Comparison of ENCODE assay signal across 18 mouse cellular contexts in genomic region chr7:81573821-81574220, GRCm38 (mm10). TPM values are rescaled to one million over a fixed set of nuclear protein-coding genes. Genes with fewer than 3 reads are reported as not detected.
A peak's percentile ranks its signal among the peaks of the same experiment; 100 is the strongest.
DNase-seq lines count a peak whose midpoint lies in the region; ATAC-seq and TF ChIP-seq lines count a peak whose summit lies in the region.
"Had no signal": no experiment of that assay in that cellular context is flagged by ENCODE, and none has a peak within 500 bp of the region (broad histone marks: within the 10 kb centered on the region; RNA-seq: fewer than 3 reads in every experiment).

No protein-coding gene starts in this region.

- no peak overlapping the region for H3K27ac ChIP-seq in heart, embryonic 13.5 days (replicated peaks)
- H3K27ac ChIP-seq in CH12.LX (ENCODE audit: insufficient read depth, low read depth) (0 out of 2 replicates have a peak overlapping the region, but pooled peaks have one; percentile 37), MEL (ENCODE audit: control insufficient read depth, low read depth, low read length) (peak overlapping the region; percentile 81)
- peak overlapping the region; percentile 85 for H3K27ac ChIP-seq in liver, embryonic 14.5 days
- H3K27ac ChIP-seq in kidney, embryonic 16.5 days (ENCODE audit: low read length) = no peak overlapping the region
- H3K27ac ChIP-seq: embryonic facial prominence, embryonic 12.5 days; hindbrain, postnatal 0 days; limb, embryonic 12.5 days; neural tube, embryonic 13.5 days had no signal

- ATAC-seq in heart, embryonic 13.5 days (ENCODE audit: extremely low read depth, insufficient number of reproducible peaks, low FRiP score, low TSS enrichment) = no peak
- no peak for ATAC-seq in liver, embryonic 14.5 days (ENCODE audit: insufficient read depth)
- ATAC-seq in kidney, embryonic 16.5 days (ENCODE audit: low FRiP score, low TSS enrichment) = no peak
- ATAC-seq: forebrain, postnatal 0 days; hindbrain, postnatal 0 days had no signal

- H3K79me2 ChIP-seq in CH12.LX (replicated peaks; ENCODE audit: control insufficient read depth, extremely low read depth, insufficient read depth, poor library complexity, severe bottlenecking) (peaks cover 26% of the 10 kb centered on the region), MEL (ENCODE audit: control insufficient read depth, insufficient read depth, low read length, poor library complexity) (peaks cover 28% of the 10 kb centered on the region)

- TF ChIP-seq POLR2A in CH12.LX (IDR thresholded peaks at IDR 0.05; ENCODE audit: low read depth, low read length) = no peak
- TF ChIP-seq POLR2A in MEL (IDR thresholded peaks at IDR 0.05; ENCODE audit: control insufficient read depth in 1 of 2, insufficient read depth in 1 of 2, low read depth in 1 of 2, low read length in 2 of 2, poor library complexity in 1 of 2) = no peak

- in situ Hi-C loops in CH12.LX (cut with MboI; ENCODE audit: low pct_ligation_motif_present, low pct_unique_long_range_greater_than_20kb, low sequenced_read_pairs) = no loop called here

- TF ChIP-seq RAD21 in CH12.LX (IDR thresholded peaks at IDR 0.05; ENCODE audit: low read depth, low read length) (no peak), MEL (IDR thresholded peaks at IDR 0.05; ENCODE audit: low read depth, low read length) (no peak)

- peaks cover 41% of the 10 kb centered on the region for H3K4me1 ChIP-seq in heart, embryonic 13.5 days
- H3K4me1 ChIP-seq in CH12.LX (ENCODE audit: control insufficient read depth in 1 of 2, insufficient read depth in 2 of 2) (peaks cover 0 to 24% of the 10 kb centered on the region in 2 experiments; a peak in 2 of 4 replicates), MEL (ENCODE audit: control insufficient read depth in 1 of 2, insufficient read depth in 2 of 2, low read length in 2 of 2) (peaks cover 8 to 17% of the 10 kb centered on the region in 2 experiments)
- peaks cover 13 to 20% of the 10 kb centered on the region in 2 experiments for H3K4me1 ChIP-seq in liver, embryonic 14.5 days (replicated peaks; ENCODE audit: control insufficient read depth in 2 of 2, insufficient read depth in 2 of 2, low read length in 1 of 2)
- H3K4me1 ChIP-seq in kidney, embryonic 16.5 days (ENCODE audit: insufficient read depth, low read length) = peaks cover 10% of the 10 kb centered on the region; the same call in 1 of the 2 replicates

- H3K4me2 ChIP-seq in heart, embryonic 13.5 days = peak overlapping the region; percentile 85; the same call in 1 of the 2 replicates
- peak overlapping the region; percentile 74; the same call in 1 of the 2 replicates for H3K4me2 ChIP-seq in CH12.LX (ENCODE audit: insufficient read depth, low read depth, poor library complexity, severe bottlenecking)
- H3K4me2 ChIP-seq in liver, embryonic 14.5 days (ENCODE audit: low read depth) = peak overlapping the region; percentile 89
- no peak overlapping the region for H3K4me2 ChIP-seq in kidney, embryonic 16.5 days (replicated peaks; ENCODE audit: low read depth, low read length)
- H3K4me2 ChIP-seq: embryonic facial prominence, embryonic 12.5 days; limb, embryonic 12.5 days had no signal

- TF ChIP-seq EP300 in CH12.LX (IDR thresholded peaks at IDR 0.05; ENCODE audit: low read length) = no peak
- TF ChIP-seq EP300 in MEL (IDR thresholded peaks at IDR 0.05; ENCODE audit: low read depth in 1 of 2, low read length in 2 of 2) = no peak
- no peak for TF ChIP-seq EP300 in liver, embryonic 14.5 days (IDR thresholded peaks at IDR 0.05; ENCODE audit: low read depth)

- H3K27me3 ChIP-seq in heart, embryonic 13.5 days (replicated peaks) = no peaks in the 10 kb centered on the region
- no peaks in the 10 kb centered on the region for H3K27me3 ChIP-seq in CH12.LX (replicated peaks)
- no peaks in the 10 kb centered on the region for H3K27me3 ChIP-seq in MEL (ENCODE audit: control insufficient read depth in 1 of 2, insufficient read depth in 2 of 2, low read length in 2 of 2)
- H3K27me3 ChIP-seq in liver, embryonic 14.5 days (ENCODE audit: control insufficient read depth, insufficient read depth, low read length) = no peaks in the 10 kb centered on the region
- no peaks in the 10 kb centered on the region for H3K27me3 ChIP-seq in kidney, embryonic 16.5 days (ENCODE audit: insufficient read depth, low read length)
- H3K27me3 ChIP-seq: embryonic facial prominence, embryonic 12.5 days; limb, embryonic 12.5 days; neural tube, embryonic 13.5 days had no signal

- dilution Hi-C loops in CH12.LX (cut with MboI; ENCODE audit: extremely low pct_ligation_motif_present, extremely low pct_unique_long_range_greater_than_20kb, low sequenced_read_pairs) = no loop called here

- peaks cover 39% of the 10 kb centered on the region for H3K36me3 ChIP-seq in heart, embryonic 13.5 days
- H3K36me3 ChIP-seq in CH12.LX (replicated peaks in 1 of 2; ENCODE audit: control insufficient read depth in 1 of 2, insufficient read depth in 1 of 2, low read length in 1 of 2) (peaks cover 32 to 47% of the 10 kb centered on the region in 2 experiments), MEL (ENCODE audit: control insufficient read depth in 1 of 2, insufficient read depth in 2 of 2, low read length in 2 of 2) (peaks cover 10 to 12% of the 10 kb centered on the region in 2 experiments)
- peaks cover 18% of the 10 kb centered on the region for H3K36me3 ChIP-seq in liver, embryonic 14.5 days (replicated peaks; ENCODE audit: control insufficient read depth, insufficient read depth, low read depth)
- peaks cover 12% of the 10 kb centered on the region for H3K36me3 ChIP-seq in kidney, embryonic 16.5 days (ENCODE audit: insufficient read depth, low read length)

- WGBS in heart, embryonic 13.5 days = 91% methylated on average over 9 of the region's 9 CpGs
- WGBS in liver, embryonic 14.5 days (ENCODE audit: insufficient replicate concordance) = 84% methylated on average over 9 of the region's 9 CpGs
- 94% methylated on average over 9 of the region's 9 CpGs for WGBS in kidney, embryonic 16.5 days

- DNase-seq in heart, adult 8-10 months (ENCODE audit: low spot score) = no peak
- DNase-seq in CH12.LX (ENCODE audit: extremely low read depth) (no peak), MEL (ENCODE audit: low read depth, low spot score) (no peak)
- DNase-seq in liver, embryonic 14.5 days (ENCODE audit: low read depth in 3 of 3, low spot score in 3 of 3) = no peak
- DNase-seq in cerebellum, adult 11 months = no peak
- DNase-seq: forebrain, postnatal 0 days; gastrocnemius, postnatal 10 days; kidney, adult 11 months; kidney, postnatal 10 days; spleen, adult 18-20 months had no signal

- TF ChIP-seq CTCF in CH12.LX (conservative IDR thresholded peaks at IDR 0.05 in 1 of 2, IDR thresholded peaks at IDR 0.05 in 1 of 2; ENCODE audit: low read depth in 2 of 2, low read length in 2 of 2) (no peak), MEL (IDR thresholded peaks at IDR 0.05 in 2 of 3, conservative IDR thresholded peaks at IDR 0.05 in 1 of 3; ENCODE audit: control insufficient read depth in 1 of 3, insufficient read depth in 1 of 3, low read depth in 2 of 3, low read length in 3 of 3, poor library complexity in 1 of 3, severe bottlenecking in 1 of 3) (no peak)
- no peak for TF ChIP-seq CTCF in liver, embryonic 14.5 days (IDR thresholded peaks at IDR 0.05; ENCODE audit: low read depth)

- no peak overlapping the region for H3K4me3 ChIP-seq in heart, embryonic 13.5 days
- no peak overlapping the region for H3K4me3 ChIP-seq in CH12.LX (replicated peaks in 1 of 3; ENCODE audit: low read depth in 2 of 3, low read length in 2 of 3, poor library complexity in 1 of 3)
- H3K4me3 ChIP-seq in MEL (ENCODE audit: control insufficient read depth in 1 of 2, insufficient read depth in 1 of 2, low read depth in 2 of 2, low read length in 2 of 2) = peak overlapping the region; percentile 12 to 46; a peak in 3 of 4 replicates
- H3K4me3 ChIP-seq in liver, embryonic 14.5 days (ENCODE audit: insufficient read depth in 1 of 2, low read depth in 2 of 2, low read length in 2 of 2) = peak overlapping the region in 1 of 2 experiments; percentile 5; a peak in 1 of 4 replicates
- H3K4me3 ChIP-seq in kidney, embryonic 16.5 days (ENCODE audit: low read length) = no peak overlapping the region
- H3K4me3 ChIP-seq: embryonic facial prominence, embryonic 12.5 days; limb, embryonic 12.5 days; neural tube, embryonic 13.5 days had no signal

- H3K9me3 ChIP-seq in heart, embryonic 13.5 days = no peaks in the 10 kb centered on the region
- H3K9me3 ChIP-seq in CH12.LX (replicated peaks; ENCODE audit: low read length) = no peaks in the 10 kb centered on the region
- no peaks in the 10 kb centered on the region for H3K9me3 ChIP-seq in MEL (replicated peaks; ENCODE audit: insufficient read depth, low read length)
- no peaks in the 10 kb centered on the region for H3K9me3 ChIP-seq in liver, embryonic 14.5 days (ENCODE audit: control insufficient read depth, low read length)
- H3K9me3 ChIP-seq in kidney, embryonic 16.5 days (ENCODE audit: low read length) = no peaks in the 10 kb centered on the region
- H3K9me3 ChIP-seq: embryonic facial prominence, embryonic 12.5 days; limb, embryonic 12.5 days; neural tube, embryonic 13.5 days had no signal

- H3K9ac ChIP-seq in heart, embryonic 13.5 days = no peak overlapping the region
- no peak overlapping the region for H3K9ac ChIP-seq in CH12.LX (ENCODE audit: insufficient read depth, low read depth)
- H3K9ac ChIP-seq in MEL (ENCODE audit: control insufficient read depth, low read depth, low read length, poor library complexity, severe bottlenecking) = peak overlapping the region; percentile 20; the same call in 1 of the 2 replicates
- H3K9ac ChIP-seq in liver, embryonic 14.5 days (replicated peaks) = no peak overlapping the region
- H3K9ac ChIP-seq in kidney, embryonic 16.5 days (replicated peaks; ENCODE audit: low read length) = no peak overlapping the region
- H3K9ac ChIP-seq: embryonic facial prominence, embryonic 12.5 days; forebrain, postnatal 0 days; limb, embryonic 12.5 days; neural tube, embryonic 13.5 days had no signal

RNA-seq across cellular contexts. Expression of gene Whamm, which starts 2.8 kb away (rescaled TPM):
- polyA plus RNA-seq in heart, embryonic 13.5 days (2015; fragmentation: Nextera tagmentation; extraction: Ambion mirVana) = 4.3 and 4.5 TPM in 2 replicates
- total RNA-seq in heart, adult 8-10 months (2022) = 10 to 100 TPM in 1 of 4 experiments, 1 to 10 TPM in 3; 7.8 to 10.2 (median 8.4) TPM
- total RNA-seq in CH12.LX (2012; rRNA removed) = 9.7 and 13.3 TPM in 2 replicates
- 5.2 and 5.4 TPM in 2 replicates for total RNA-seq in CH12.LX (2014; rRNA removed)
- polyA plus RNA-seq in CH12.LX (2012; ENCODE audit: insufficient read length, low read depth) = 11.2 and 13.3 TPM in 2 replicates
- total RNA-seq in MEL (2012; rRNA removed) = 9.4 and 11.1 TPM in 2 replicates
- 10 to 100 TPM in 1 of 2 experiments, not detected in 1; 22.9 TPM for polyA plus RNA-seq in MEL (2012; ENCODE audit: insufficient read depth in 1 of 2, insufficient read length in 2 of 2, low read depth in 1 of 2, low replicate concordance in 2 of 2, missing spikeins in 1 of 2)
- 4.3 and 6.9 TPM in 2 replicates for polyA plus RNA-seq in liver, embryonic 14.5 days (2012; rRNA removed)
- polyA plus RNA-seq in liver, embryonic 14.5 days (2014; fragmentation: Nextera tagmentation; extraction: Ambion mirVana) = 6.2 and 6.3 TPM in 2 replicates
- polyA plus RNA-seq in kidney, embryonic 16.5 days (2015; fragmentation: Nextera tagmentation; extraction: Ambion mirVana) = 1.2 and 3.4 TPM in 2 replicates

RNA-seq across cellular contexts. Expression of gene Fsd2, which starts 7.1 kb away (rescaled TPM):
- polyA plus RNA-seq in heart, embryonic 13.5 days (2015; fragmentation: Nextera tagmentation; extraction: Ambion mirVana) = 52.6 and 58.0 TPM in 2 replicates
- total RNA-seq in heart, adult 8-10 months (2022) = 100 to 1,000 TPM; 349 to 382 (median 364) TPM
- total RNA-seq in CH12.LX (2012; rRNA removed) = 1.2 and 1.6 TPM in 2 replicates
- total RNA-seq in CH12.LX (2014; rRNA removed) = 0.18 and 0.26 TPM in 2 replicates
- 0.54 and 0.56 TPM in 2 replicates for polyA plus RNA-seq in CH12.LX (2012; ENCODE audit: insufficient read length, low read depth)
- total RNA-seq in MEL (2012; rRNA removed) = not detected in 2 replicates
- under 1 TPM in 1 of 2 experiments, not detected in 1; 0.03 TPM for polyA plus RNA-seq in MEL (2012; ENCODE audit: insufficient read depth in 1 of 2, insufficient read length in 2 of 2, low read depth in 1 of 2, low replicate concordance in 2 of 2, missing spikeins in 1 of 2)
- polyA plus RNA-seq in liver, embryonic 14.5 days (2012; rRNA removed) = 0.04 and 0.08 TPM in 2 replicates
- 0.10 and 0.19 TPM in 2 replicates for polyA plus RNA-seq in liver, embryonic 14.5 days (2014; fragmentation: Nextera tagmentation; extraction: Ambion mirVana)
- polyA plus RNA-seq in kidney, embryonic 16.5 days (2015; fragmentation: Nextera tagmentation; extraction: Ambion mirVana) = 0.19 and 0.27 TPM in 2 replicates
- total RNA-seq: common myeloid progenitor, adult 5-6 weeks; megakaryocyte-erythroid progenitor cell, adult 5-6 weeks had no signal

Comparison
In these comparisons a context has a peak if more than half of its experiments do, and no peak if none do; other contexts are left out.
1. H3K27ac ChIP-seq: peak in CH12.LX (single experiment), MEL (single experiment) and liver, embryonic 14.5 days (single experiment); none in heart, embryonic 13.5 days (single experiment) and kidney, embryonic 16.5 days (single experiment).
2. H3K4me3 ChIP-seq: peak in MEL (2 of 2); none in heart, embryonic 13.5 days (single experiment), CH12.LX (0 of 3) and kidney, embryonic 16.5 days (single experiment).
3. RNA of gene Fsd2, which starts 7.1 kb away (polyA plus RNA-seq): 52.6 to 58.0 TPM in heart, embryonic 13.5 days; 0.54 to 0.56 TPM in CH12.LX, 0.19 to 0.27 TPM in kidney, embryonic 16.5 days, 0.04 to 0.19 TPM in liver, embryonic 14.5 days and 0.03 TPM in MEL; every median in the first group is over 10 times any median in the second.